Mouse (Mus musculus): ENCODE data around the gene Ddx10. TPM values are rescaled to one million over a fixed set of nuclear protein-coding genes. Genes with fewer than 3 reads are reported as not detected.

Ddx10 gene
- polyA plus RNA-seq, 1 experiment, result 11.5 TPM

GRCm38 (mm10) chr9:53066428-53066827 lies 181.4 kb downstream of the Ddx10 start:
- H3K4me3 ChIP-seq (ENCODE audit: insufficient read depth, low read length), result no peak overlapping the region
- no peak overlapping the region for H3K27ac ChIP-seq (ENCODE audit: insufficient read depth, low read length)
- TF ChIP-seq POLR2A (IDR thresholded peaks at IDR 0.05; ENCODE audit: extremely low read depth, insufficient read depth, low read length) (no peak), CTCF (IDR thresholded peaks at IDR 0.05; ENCODE audit: extremely low read depth, insufficient read depth, low read length) (no peak)
- H3K4me1 ChIP-seq (ENCODE audit: control insufficient read depth, insufficient read depth, low read length), result no peaks in the 10 kb centered on the region

- Histone ChIP-seq H3K4me3 (ENCODE audit: insufficient read depth, low read length) (no peak overlapping the region), H3K27ac (ENCODE audit: insufficient read depth, low read length) (no peak overlapping the region), H3K4me1 (ENCODE audit: control insufficient read depth, insufficient read depth, low read length) (no peaks in the 10 kb centered on the region)
- TF ChIP-seq POLR2A (IDR thresholded peaks at IDR 0.05; ENCODE audit: extremely low read depth, insufficient read depth, low read length) (no peak), CTCF (IDR thresholded peaks at IDR 0.05; ENCODE audit: extremely low read depth, insufficient read depth, low read length) (no peak)
Measured at GRCm38 (mm10) chr9:53065028-53065427, 182.8 kb downstream of the Ddx10 start.

- TF ChIP-seq CTCF (IDR thresholded peaks at IDR 0.05; ENCODE audit: extremely low read depth, insufficient read depth, low read length), result no peak
- no peak for TF ChIP-seq POLR2A (IDR thresholded peaks at IDR 0.05; ENCODE audit: extremely low read depth, insufficient read depth, low read length)
- H3K27ac ChIP-seq (ENCODE audit: insufficient read depth, low read length), result no peak overlapping the region
Measured at GRCm38 (mm10) chr9:53064531-53064930, 183.3 kb downstream of the Ddx10 start.

GRCm38 (mm10) chr9:53055306-53055705 lies 192.5 kb downstream of the Ddx10 start:
- no peak for TF ChIP-seq POLR2A (IDR thresholded peaks at IDR 0.05; ENCODE audit: extremely low read depth, insufficient read depth, low read length)
- TF ChIP-seq CTCF (IDR thresholded peaks at IDR 0.05; ENCODE audit: extremely low read depth, insufficient read depth, low read length), result no peak
- no peak overlapping the region for H3K4me3 ChIP-seq (ENCODE audit: insufficient read depth, low read length)
- H3K4me1 ChIP-seq (ENCODE audit: control insufficient read depth, insufficient read depth, low read length), result no peaks in the 10 kb centered on the region
- no peak overlapping the region for H3K27ac ChIP-seq (ENCODE audit: insufficient read depth, low read length)

More at GRCm38 (mm10) chr9:53064531-53064930, 183.3 kb downstream of the Ddx10 start:
- Histone ChIP-seq H3K4me3 (ENCODE audit: insufficient read depth, low read length) (no peak overlapping the region), H3K4me1 (ENCODE audit: control insufficient read depth, insufficient read depth, low read length) (no peaks in the 10 kb centered on the region)

Other genes starting within 250 kb of the Ddx10 start
- gene Exph5, start 53.6 kb upstream of the Ddx10 start, polyA plus RNA-seq (2012; rRNA removed), result 6.5 and 7.1 TPM in 2 replicates
- gene Kdelc2, start 136.0 kb upstream of the Ddx10 start, polyA plus RNA-seq (2012; rRNA removed), result 3.8 and 4.2 TPM in 2 replicates
- 0.50 and 0.93 TPM in 2 replicates for gene 4930550C14Rik, start 154.3 kb upstream of the Ddx10 start, polyA plus RNA-seq (2012; rRNA removed)